Mouse (Mus musculus) c-Kit-positive CD71-positive TER-119-negative erythroid progenitor cells, embryonic 14.5 days (primary cell): Measurements from ENCODE around the gene Tom1l2.

Experiments
- DNase-seq: peaks from one replicate; pipeline ENCODE4 v3.0.0-alpha.2; 2013; ENCODE audit warnings: low read depth

Tom1l2 gene

DNA sequence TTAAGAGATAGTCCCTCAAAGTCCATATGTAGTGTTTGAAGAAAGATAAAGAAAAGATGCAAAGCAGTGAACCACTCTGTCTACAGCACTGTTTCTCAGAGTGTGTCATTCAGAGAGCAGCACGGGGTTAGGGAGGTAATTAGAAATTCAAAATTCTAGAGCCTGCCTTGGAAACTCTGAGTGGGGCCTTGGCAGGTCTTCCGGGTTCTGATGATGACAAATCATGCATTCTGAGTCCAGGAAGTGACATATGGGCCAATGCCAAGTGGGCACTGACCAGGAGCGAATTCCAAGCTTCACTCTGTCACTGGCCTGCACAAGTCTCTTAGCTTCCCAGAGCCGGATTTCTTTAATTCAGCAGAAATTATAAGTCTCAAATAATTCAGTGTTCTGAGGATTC lies 6.2 kb downstream of the Tom1l2 start:
- no peak for DNase-seq

- DNase-seq: no peak
Observed at GRCm38 (mm10) chr11:60345868-60346267, 6.8 kb downstream of the Tom1l2 start.

- DNase-seq: no peak
Observed at GRCm38 (mm10) chr11:60339361-60339760, 13.3 kb downstream of the Tom1l2 start.

DNA sequence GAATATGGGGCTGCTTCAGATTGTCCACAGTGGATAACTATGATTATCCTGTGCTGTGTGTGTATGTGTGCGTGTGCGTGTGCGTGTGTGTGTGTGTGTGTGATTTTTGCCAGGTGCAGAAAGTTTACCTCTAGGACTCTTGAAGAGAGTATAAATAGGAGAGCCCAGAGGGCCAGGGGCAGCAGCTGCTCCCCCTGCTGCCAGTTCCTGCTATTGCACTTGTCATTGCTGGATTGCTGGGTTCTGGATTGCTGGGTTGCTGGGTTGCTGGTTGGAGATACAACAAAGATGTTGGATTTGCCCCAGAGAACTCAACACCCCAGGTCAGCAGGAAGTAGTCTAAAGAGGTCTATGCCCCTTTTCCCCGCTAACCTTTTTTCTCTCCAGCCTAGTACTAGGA lies 14.4 kb downstream of the Tom1l2 start:
- no peak for DNase-seq

DNA sequence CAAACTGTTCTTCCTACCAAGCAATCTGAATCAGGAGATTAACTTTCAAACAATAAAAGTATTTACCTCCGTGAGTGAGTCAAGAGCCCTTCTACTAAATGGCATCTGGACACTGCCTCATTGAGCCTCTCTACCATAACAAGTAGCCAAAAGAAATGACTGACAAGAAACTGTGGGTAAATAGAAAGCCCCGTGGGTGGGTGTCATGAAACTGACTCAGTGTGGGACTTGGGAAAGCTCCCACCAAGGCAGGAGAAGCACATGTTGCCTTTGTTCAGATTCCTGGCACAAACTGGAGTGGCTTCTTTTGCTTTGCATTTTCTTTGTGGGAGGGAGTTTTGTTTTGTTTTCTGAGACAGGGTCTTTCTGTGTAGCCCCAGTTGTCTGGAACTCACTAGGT lies 16.9 kb downstream of the Tom1l2 start:
- no peak for DNase-seq

DNA sequence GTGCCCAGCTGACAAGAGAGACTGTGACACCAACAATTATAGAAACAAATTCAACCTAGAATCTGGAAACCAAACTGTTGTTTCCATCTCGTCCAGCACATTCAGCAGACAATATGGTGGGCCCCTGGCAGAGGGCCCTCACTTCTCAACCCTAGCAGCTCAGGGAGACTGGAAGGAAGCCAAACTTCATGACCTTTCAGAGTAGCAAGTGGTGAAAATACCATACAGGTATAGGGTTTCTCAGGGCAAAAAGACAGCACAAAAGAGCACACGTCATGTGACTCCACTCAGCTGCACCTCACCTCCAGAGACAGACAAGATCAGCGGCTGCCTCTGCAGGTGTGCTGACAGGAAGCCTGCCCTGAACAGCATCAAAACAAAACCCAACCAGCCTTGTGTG lies 18.6 kb downstream of the Tom1l2 start:
- DNase-seq: no peak

DNA sequence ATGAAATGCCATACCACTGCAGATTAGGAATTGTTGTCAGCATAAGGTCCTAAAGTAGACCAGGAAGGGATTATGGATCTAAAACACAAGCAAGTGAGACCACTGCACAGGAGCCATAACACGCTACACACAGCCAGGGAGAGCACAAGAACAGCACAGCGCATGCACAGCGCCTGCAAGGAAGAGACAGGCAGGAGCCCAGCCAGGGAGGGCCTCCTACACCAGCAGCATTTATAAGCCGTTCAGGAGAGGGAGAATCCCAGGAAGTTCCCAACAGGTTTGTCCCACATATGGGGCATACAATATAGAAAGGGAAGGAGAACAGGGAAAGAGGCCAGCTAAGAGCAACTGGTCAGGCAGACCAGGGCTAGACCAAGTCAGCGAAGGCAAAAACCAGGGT lies 19.2 kb downstream of the Tom1l2 start:
- DNase-seq: no peak

DNA sequence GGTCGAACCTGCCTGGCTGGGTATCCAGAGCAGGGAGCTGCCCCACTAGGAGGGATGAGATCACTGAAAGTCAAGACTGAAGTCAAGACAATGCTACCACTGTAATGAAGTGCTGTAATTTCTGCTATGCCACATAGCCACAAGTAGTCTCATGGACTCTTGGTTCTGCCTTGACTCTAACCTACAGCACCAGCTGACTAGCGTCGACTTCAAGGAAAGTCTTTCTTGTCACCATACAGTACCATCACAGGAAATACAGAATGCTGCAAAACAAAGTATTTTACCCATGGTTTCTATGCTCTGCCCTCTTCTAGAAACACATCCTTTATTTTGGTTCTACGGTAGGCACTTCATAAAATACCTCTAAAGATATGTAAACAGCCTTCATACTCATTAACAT lies 22.2 kb downstream of the Tom1l2 start:
- no peak for DNase-seq

GRCm38 (mm10) chr11:60323731-60324130 lies 29.0 kb downstream of the Tom1l2 start:
- no peak for DNase-seq

DNA sequence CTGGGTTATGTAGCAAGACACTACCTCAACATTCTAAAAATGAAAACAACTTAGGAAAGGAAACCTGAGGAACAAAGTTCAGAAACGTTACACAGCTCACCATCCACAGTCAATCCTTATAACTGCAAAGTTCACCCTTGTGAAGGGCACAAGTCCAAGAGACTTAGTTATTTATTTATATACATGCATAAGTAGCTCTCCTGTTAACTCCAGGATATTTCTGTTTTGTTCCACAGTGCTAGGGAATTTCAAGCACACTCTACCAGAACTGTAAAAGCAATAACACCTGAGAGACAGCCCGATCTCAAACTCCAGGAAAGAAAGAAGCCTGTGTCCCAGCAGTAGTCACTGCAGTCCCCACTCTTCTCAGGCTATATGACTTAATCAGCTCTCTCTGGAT lies 31.3 kb downstream of the Tom1l2 start:
- no peak for DNase-seq

- no peak for DNase-seq
Observed at GRCm38 (mm10) chr11:60320426-60321037, 32.2 kb downstream of the Tom1l2 start.

DNA sequence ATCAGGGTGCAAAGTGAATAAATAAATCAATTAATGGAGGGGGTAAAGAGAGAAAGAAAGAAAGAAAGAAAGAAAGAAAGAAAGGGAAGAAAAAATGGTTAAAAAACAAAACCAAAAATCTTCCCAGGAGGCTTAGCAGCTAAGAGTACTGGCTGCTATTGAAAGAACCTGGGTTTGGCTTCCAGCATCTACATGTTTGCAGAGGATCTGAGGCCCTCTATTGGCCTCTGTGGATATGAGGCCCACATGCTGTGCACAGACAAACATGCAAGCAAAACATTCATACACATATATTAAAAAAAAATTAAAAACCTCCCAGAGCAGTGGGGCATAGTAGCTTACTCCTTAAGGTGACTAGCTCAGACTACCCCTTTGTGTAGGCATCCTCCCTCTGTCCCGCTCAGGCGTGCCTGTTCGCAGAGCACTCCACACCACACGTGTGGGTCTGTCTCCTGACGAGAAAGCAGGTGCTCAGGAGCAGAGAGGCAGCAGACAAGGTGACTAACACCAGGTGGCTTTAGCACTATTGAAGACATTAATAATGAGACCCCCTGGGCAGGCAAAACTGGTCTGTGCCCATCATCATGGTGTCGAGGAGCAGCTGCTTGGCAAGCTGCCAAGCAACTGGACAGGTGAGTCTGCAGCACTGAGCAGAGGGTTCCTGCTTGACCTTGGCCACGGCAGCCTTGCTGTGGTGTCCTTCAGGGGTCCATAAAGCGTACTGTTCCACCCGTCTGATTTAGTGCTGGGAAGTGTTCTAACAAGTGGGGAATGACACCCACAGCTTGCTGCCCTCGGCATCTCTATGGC lies 33.2 kb downstream of the Tom1l2 start:
- DNase-seq: no peak

GRCm38 (mm10) chr11:60318716-60319115 lies 34.0 kb downstream of the Tom1l2 start:
- DNase-seq: no peak

DNA sequence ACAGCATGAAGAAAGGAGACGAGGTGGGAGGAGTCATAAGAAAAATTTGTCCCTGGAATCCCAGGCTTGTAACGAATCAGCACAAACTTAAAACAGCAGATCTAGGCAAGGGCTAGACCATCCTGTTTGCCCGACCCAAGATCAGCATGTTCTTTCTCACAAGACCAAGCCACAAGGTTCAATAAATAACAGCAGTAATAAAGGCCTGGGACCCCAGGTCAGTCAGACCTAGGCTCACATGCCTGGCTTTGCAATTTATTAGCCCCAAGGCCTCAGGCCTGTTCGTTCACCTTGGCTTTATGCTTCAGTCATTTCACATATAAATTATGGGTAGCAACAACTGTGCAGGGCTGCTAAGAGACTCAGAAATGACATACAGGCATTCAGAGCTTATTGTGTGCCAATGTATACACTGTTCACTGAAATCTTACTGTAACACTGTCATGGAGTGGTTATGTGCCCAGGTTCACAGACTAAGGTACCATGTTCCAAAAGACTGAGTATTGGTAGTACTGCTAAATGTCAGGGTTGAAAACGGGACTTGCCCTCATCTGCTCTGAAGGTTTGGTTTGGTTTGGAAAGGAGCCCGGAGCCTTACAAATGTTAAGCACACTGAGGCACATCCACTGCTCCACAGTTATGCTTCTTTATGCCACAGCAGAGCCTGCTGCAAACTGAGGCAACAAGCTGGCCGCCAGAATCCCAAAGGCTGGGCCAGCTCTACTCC lies 35.2 kb downstream of the Tom1l2 start:
- no peak for DNase-seq

- no peak for DNase-seq
Observed at GRCm38 (mm10) chr11:60316883-60317282, 35.8 kb downstream of the Tom1l2 start.

GRCm38 (mm10) chr11:60316250-60316649 lies 36.5 kb downstream of the Tom1l2 start:
- no peak for DNase-seq

GRCm38 (mm10) chr11:60311025-60311854 lies 41.5 kb downstream of the Tom1l2 start:
- no peak for DNase-seq

DNA sequence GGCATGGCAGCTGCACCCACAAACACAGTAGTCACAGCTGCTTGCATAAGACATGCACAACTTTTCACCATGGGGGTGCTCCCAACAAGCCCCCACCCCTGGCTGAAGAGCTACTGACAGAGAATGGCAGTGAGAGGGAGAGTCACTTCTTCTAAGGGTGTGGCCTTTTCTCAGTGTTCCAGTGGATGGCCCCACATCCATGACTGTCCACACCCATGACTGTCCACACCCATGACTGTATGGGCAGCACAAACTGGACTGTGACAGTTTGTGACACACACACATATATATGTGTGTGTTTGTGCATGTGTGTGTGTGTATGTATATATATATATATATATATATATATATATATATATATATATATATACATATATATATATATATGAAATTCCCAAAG lies 42.8 kb downstream of the Tom1l2 start:
- DNase-seq: no peak

DNA sequence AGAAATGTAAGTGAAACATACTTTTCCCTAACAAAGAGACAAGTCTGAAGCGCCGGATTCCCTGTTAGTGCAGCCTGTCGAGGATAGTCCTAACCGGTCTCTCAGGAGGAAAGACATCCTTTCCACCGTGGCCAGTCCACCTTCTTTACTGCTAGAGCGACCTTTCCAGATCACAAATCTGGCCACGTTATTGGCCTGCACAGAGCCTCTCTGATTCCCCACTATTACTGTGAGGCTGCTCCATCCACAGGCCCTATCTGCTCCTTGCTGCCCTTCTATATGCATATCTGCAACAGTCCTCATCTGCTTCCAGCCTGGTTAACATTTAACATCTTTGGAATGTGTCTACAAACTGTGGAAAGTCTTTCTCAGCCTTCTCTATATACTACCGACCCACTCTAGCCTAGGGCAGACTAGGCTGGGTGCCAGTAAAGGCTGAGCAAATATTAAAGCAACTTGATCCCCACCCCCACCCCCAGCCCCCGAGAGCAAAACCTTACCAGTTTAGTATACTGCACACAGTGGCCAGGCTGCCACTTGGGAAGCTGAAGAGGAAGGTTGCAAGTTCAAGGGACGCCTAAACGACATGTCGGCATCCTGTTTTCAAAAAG lies 44.1 kb downstream of the Tom1l2 start:
- DNase-seq: no peak

DNA sequence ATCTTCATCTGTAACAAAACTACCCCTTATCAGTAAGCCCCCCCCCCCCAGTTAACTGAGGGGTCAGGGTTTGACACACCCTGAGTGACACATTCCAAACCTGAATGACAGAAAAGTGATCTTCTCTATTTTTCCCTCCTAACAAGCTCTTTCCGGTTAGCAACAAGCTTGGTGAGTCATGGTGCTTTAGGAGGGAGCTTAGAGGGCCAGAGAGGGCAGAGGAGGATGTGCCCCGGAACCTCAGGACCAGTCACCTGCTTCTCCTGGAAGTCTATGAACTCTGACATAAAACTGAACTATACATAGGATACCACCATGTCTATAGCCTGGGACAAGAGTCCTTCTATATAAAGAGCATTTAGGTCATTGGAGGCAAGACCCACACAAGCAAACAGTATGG lies 44.6 kb downstream of the Tom1l2 start:
- no peak for DNase-seq

GRCm38 (mm10) chr11:60307375-60307825 lies 45.3 kb downstream of the Tom1l2 start:
- no peak for DNase-seq

- DNase-seq: peak; percentile 45
Observed at GRCm38 (mm10) chr11:60306834-60307233, 45.9 kb downstream of the Tom1l2 start.
